Mouse (Mus musculus): ENCODE data around the gene Crtac1. TPM values are rescaled to one million over a fixed set of nuclear protein-coding genes. Genes with fewer than 3 reads are reported as not detected.

Gene Crtac1
- total and polyA plus RNA-seq, 3 experiments = 0.15 TPM; not detected in 2

DNA sequence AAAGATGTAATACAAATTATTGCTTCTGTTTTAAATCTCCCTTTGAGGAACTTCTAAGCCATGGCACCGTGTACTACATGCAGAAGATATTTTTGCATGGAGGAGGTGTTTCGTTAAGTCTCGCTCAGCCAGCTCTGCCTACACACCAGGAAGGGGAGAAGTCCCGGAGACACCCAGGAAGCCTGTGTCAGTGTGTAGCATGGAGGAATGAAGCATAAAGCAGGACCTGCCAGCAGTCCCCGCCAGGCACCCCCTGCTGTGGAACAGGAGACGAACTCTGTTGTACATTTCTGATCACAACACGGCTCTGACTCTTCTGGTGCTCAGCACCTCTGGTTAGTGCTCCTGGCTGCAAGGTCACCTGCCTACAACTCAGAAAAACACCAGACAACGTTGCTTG, 51.8 kb downstream of the Crtac1 start:
- H3K27me3 ChIP-seq (ENCODE audit: control insufficient read depth in 1 of 2, insufficient read depth in 2 of 2, low read length in 2 of 2) = no peaks in the 10 kb centered on the region

DNA sequence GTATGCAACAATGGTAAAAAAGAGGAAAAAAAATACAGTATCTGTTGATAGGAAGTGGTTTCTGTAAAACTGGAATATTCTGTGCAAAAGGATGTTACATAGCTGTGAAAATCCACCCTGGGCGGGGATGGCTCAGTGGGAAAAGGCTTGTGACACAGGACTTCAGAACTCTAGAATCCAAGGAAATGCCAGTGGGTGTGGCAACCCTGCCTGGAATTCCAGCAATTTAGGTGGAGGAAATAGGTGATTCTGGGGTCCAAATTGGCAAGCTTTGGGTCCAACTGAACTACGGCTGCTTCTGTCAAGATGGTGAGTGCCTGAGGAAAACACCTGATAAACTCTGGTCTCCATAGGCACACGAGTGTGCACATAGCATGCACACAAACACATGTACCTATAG, 54.4 kb downstream of the Crtac1 start:
- Histone ChIP-seq H3K27me3 (ENCODE audit: control insufficient read depth in 1 of 2, insufficient read depth in 2 of 2, low read length in 2 of 2) (no peaks in the 10 kb centered on the region), H3K27ac (ENCODE audit: control insufficient read depth, low read depth, low read length) (no peak overlapping the region), H3K4me1 (ENCODE audit: control insufficient read depth in 1 of 2, insufficient read depth in 2 of 2, low read length in 2 of 2) (no peaks in the 10 kb centered on the region), H3K9ac (ENCODE audit: control insufficient read depth, low read depth, low read length, poor library complexity, severe bottlenecking) (no peak overlapping the region), H3K9me3 (replicated peaks; ENCODE audit: insufficient read depth, low read length) (no peaks in the 10 kb centered on the region), H3K4me3 (ENCODE audit: control insufficient read depth in 1 of 2, insufficient read depth in 1 of 2, low read depth in 2 of 2, low read length in 2 of 2) (no peak overlapping the region), H3K36me3 (ENCODE audit: control insufficient read depth in 1 of 2, insufficient read depth in 2 of 2, low read length in 2 of 2) (no peaks in the 10 kb centered on the region), H3K79me2 (ENCODE audit: control insufficient read depth, insufficient read depth, low read length, poor library complexity) (no peaks in the 10 kb centered on the region)
- DNase-seq (ENCODE audit: low read depth, low spot score) = no peak
- TF ChIP-seq NRF1 (IDR thresholded peaks at IDR 0.05; ENCODE audit: insufficient read depth, low read depth, low read length, poor library complexity, severe bottlenecking) (no peak), CTCF (IDR thresholded peaks at IDR 0.05 in 2 of 3, conservative IDR thresholded peaks at IDR 0.05 in 1 of 3; ENCODE audit: control insufficient read depth in 1 of 3, insufficient read depth in 1 of 3, low read depth in 2 of 3, low read length in 3 of 3, poor library complexity in 1 of 3, severe bottlenecking in 1 of 3) (no peak), E2F4 (IDR thresholded peaks at IDR 0.05; ENCODE audit: borderline replicate concordance, low read depth, low read length) (no peak), POLR2A (IDR thresholded peaks at IDR 0.05; ENCODE audit: control insufficient read depth in 1 of 2, insufficient read depth in 1 of 2, low read depth in 1 of 2, low read length in 2 of 2, poor library complexity in 1 of 2) (no peak), ZNF384 (IDR thresholded peaks at IDR 0.05; ENCODE audit: low read depth, low read length) (no peak), GABPA (IDR thresholded peaks at IDR 0.05; ENCODE audit: low read depth, low read length) (no peak), ELF1 (IDR thresholded peaks at IDR 0.05; ENCODE audit: low read depth, low read length) (no peak), CHD2 (IDR thresholded peaks at IDR 0.05; ENCODE audit: low read length) (no peak), HCFC1 (IDR thresholded peaks at IDR 0.05; ENCODE audit: low read depth, low read length) (no peak), UBTF (IDR thresholded peaks at IDR 0.05; ENCODE audit: borderline replicate concordance, insufficient read depth, low read depth, low read length) (no peak), EP300 (IDR thresholded peaks at IDR 0.05; ENCODE audit: low read depth in 1 of 2, low read length in 2 of 2) (no peak), CHD1 (IDR thresholded peaks at IDR 0.05; ENCODE audit: low read depth, low read length) (no peak), MAZ (IDR thresholded peaks at IDR 0.05; ENCODE audit: low read depth, low read length) (no peak), TCF12 (IDR thresholded peaks at IDR 0.05; ENCODE audit: low read depth, low read length) (no peak), JUND (IDR thresholded peaks at IDR 0.05; ENCODE audit: low read depth, low read length) (no peak), SIN3A (IDR thresholded peaks at IDR 0.05; ENCODE audit: low read length) (no peak), MYC (IDR thresholded peaks at IDR 0.05; ENCODE audit: low read depth, low read length) (no peak), SMC3 (IDR thresholded peaks at IDR 0.05; ENCODE audit: low read depth, low read length) (no peak)

More for the DNA sequence above, 51.8 kb downstream of the Crtac1 start:
- no peaks in the 10 kb centered on the region for H3K9me3 ChIP-seq (replicated peaks; ENCODE audit: insufficient read depth, low read length)
- no peak overlapping the region for H3K9ac ChIP-seq (ENCODE audit: control insufficient read depth, low read depth, low read length, poor library complexity, severe bottlenecking)
- no peaks in the 10 kb centered on the region for H3K4me1 ChIP-seq (ENCODE audit: control insufficient read depth in 1 of 2, insufficient read depth in 2 of 2, low read length in 2 of 2)
- no peak overlapping the region for H3K4me3 ChIP-seq (ENCODE audit: control insufficient read depth in 1 of 2, insufficient read depth in 1 of 2, low read depth in 2 of 2, low read length in 2 of 2)
- H3K79me2 ChIP-seq (ENCODE audit: control insufficient read depth, insufficient read depth, low read length, poor library complexity) = no peaks in the 10 kb centered on the region
- no peaks in the 10 kb centered on the region for H3K36me3 ChIP-seq (ENCODE audit: control insufficient read depth in 1 of 2, insufficient read depth in 2 of 2, low read length in 2 of 2)
- DNase-seq (ENCODE audit: low read depth, low spot score) = no peak
- H3K27ac ChIP-seq (ENCODE audit: control insufficient read depth, low read depth, low read length) = no peak overlapping the region
- TF ChIP-seq POLR2A (IDR thresholded peaks at IDR 0.05; ENCODE audit: control insufficient read depth in 1 of 2, insufficient read depth in 1 of 2, low read depth in 1 of 2, low read length in 2 of 2, poor library complexity in 1 of 2) = no peak
- no peak for TF ChIP-seq KAT2A (conservative IDR thresholded peaks at IDR 0.05; ENCODE audit: low read depth, low read length)
- TF ChIP-seq RCOR1 (IDR thresholded peaks at IDR 0.05; ENCODE audit: low read depth, low read length) = no peak
- TF ChIP-seq HCFC1 (IDR thresholded peaks at IDR 0.05; ENCODE audit: low read depth, low read length) = no peak
- no peak for TF ChIP-seq ETS1 (IDR thresholded peaks at IDR 0.05; ENCODE audit: low read depth, low read length)
- no peak for TF ChIP-seq TBP (IDR thresholded peaks at IDR 0.05; ENCODE audit: low read depth, low read length)
- TF ChIP-seq POLR2AphosphoS5 (IDR thresholded peaks at IDR 0.05; ENCODE audit: borderline replicate concordance, low read depth, low read length) = no peak
- no peak for TF ChIP-seq ZNF384 (IDR thresholded peaks at IDR 0.05; ENCODE audit: low read depth, low read length)
- TF ChIP-seq TAL1 (IDR thresholded peaks at IDR 0.05; ENCODE audit: low read length) = no peak
- no peak for TF ChIP-seq GABPA (IDR thresholded peaks at IDR 0.05; ENCODE audit: low read depth, low read length)
- TF ChIP-seq ELF1 (IDR thresholded peaks at IDR 0.05; ENCODE audit: low read depth, low read length) = no peak
- TF ChIP-seq ZKSCAN1 (IDR thresholded peaks at IDR 0.05; ENCODE audit: low read depth, low read length) = no peak
- TF ChIP-seq SMC3 (IDR thresholded peaks at IDR 0.05; ENCODE audit: low read depth, low read length) = no peak
- TF ChIP-seq MYC (IDR thresholded peaks at IDR 0.05; ENCODE audit: low read depth, low read length) = no peak

Data from MEL (cell line).